Mouse (Mus musculus) intestine, embryonic 16.5 days (tissue): ENCODE results near the gene Map3k15. TPM values are rescaled to one million over a fixed set of nuclear protein-coding genes. Genes with fewer than 3 reads are reported as not detected.

Experiments
- ATAC-seq: fragments of 200-750 bp; cut with Nextera tagmentation; 2 replicates; pipeline ENCODE4 v1.8.0; 2017; ENCODE audit warnings: moderate TSS enrichment, moderate library complexity
- H3K27ac ChIP-seq: fragments of 300-500 bp; sonication (generic); 2 replicates; pipeline ENCODE4 v1.5.1; 2014; ENCODE audit warnings: mild to moderate bottlenecking, low read length
- H3K27me3 ChIP-seq: fragments of 300-500 bp; sonication (generic); replicated peaks from 2 replicates; pipeline ENCODE4 v1.6.1; 2014; ENCODE audit warnings: low read length, control low read depth, mixed read lengths; ENCODE audit not compliant: control insufficient read depth, insufficient read depth
- H3K36me3 ChIP-seq: fragments of 300-500 bp; sonication (generic); 2 replicates; pipeline ENCODE4 v1.6.1; 2014; ENCODE audit warnings: low read length, control low read depth; ENCODE audit not compliant: control insufficient read depth, insufficient read depth
- H3K4me1 ChIP-seq: fragments of 300-500 bp; sonication (generic); 2 replicates; pipeline ENCODE4 v1.6.1; 2014; ENCODE audit warnings: low read length, control low read depth, mixed read lengths; ENCODE audit not compliant: control insufficient read depth, insufficient read depth
- H3K4me2 ChIP-seq: fragments of 300-500 bp; sonication (generic); 2 replicates; pipeline ENCODE4 v1.6.1; 2014; ENCODE audit warnings: low read depth, low read length, control low read depth
- H3K4me3 ChIP-seq: fragments of 300-500 bp; sonication (generic); 2 replicates; pipeline ENCODE4 v1.5.1; 2014; ENCODE audit warnings: mild to moderate bottlenecking, low read length
- H3K9ac ChIP-seq: fragments of 300-500 bp; sonication (generic); 2 replicates; pipeline ENCODE4 v1.6.1; 2014; ENCODE audit warnings: low read depth, low read length
- H3K9me3 ChIP-seq: fragments of 300-500 bp; sonication (generic); 2 replicates; pipeline ENCODE4 v1.6.1; 2016; ENCODE audit warnings: low read length, control low read depth; ENCODE audit not compliant: control insufficient read depth
- WGBS: fragments of 180-500 bp; shearing (Covaris S2); extraction: QIAGEN DNeasy Blood & Tissue Kit; methylation state at CpG from one replicate; pipeline ENCODE4 v1.1.7; 2014; 5-methylcytosine and 5-hydroxymethylcytosine counted together
- polyA plus RNA-seq: library from polyadenylated mRNA; unstranded; fragments of >200 nt; fragmentation: Nextera tagmentation; extraction: Ambion mirVana; gene quantifications from 2 replicates; pipeline ENCODE4 v1.2.1, GENCODE M21; 2015

Map3k15 gene
- polyA plus RNA-seq, 1 experiment from 2014 or later, result 0.24 TPM

- H3K36me3 ChIP-seq, result no peaks in the 10 kb centered on the region
- no peaks in the 10 kb centered on the region for H3K27me3 ChIP-seq
- ATAC-seq, result no peak
- H3K4me2 ChIP-seq, result no peak overlapping the region
- WGBS, result 91% methylated on average over 2 of the region's 2 CpGs
- H3K9ac ChIP-seq, result no peak overlapping the region
- no peaks in the 10 kb centered on the region for H3K4me1 ChIP-seq
- no peak overlapping the region for H3K27ac ChIP-seq
- H3K4me3 ChIP-seq, result no peak overlapping the region
- H3K9me3 ChIP-seq, result no peaks in the 10 kb centered on the region
Observed at GRCm38 (mm10) chrX:159969025-159969424, 19.2 kb upstream of the Map3k15 start.

- WGBS, result 47% methylated on average over 3 of the region's 3 CpGs
- no peaks in the 10 kb centered on the region for H3K27me3 ChIP-seq
- H3K36me3 ChIP-seq, result no peaks in the 10 kb centered on the region
- H3K9me3 ChIP-seq, result no peaks in the 10 kb centered on the region
- peak; percentile 87 for ATAC-seq
- no peak overlapping the region for H3K4me3 ChIP-seq
- no peaks in the 10 kb centered on the region for H3K4me1 ChIP-seq
- H3K27ac ChIP-seq, result no peak overlapping the region
- H3K4me2 ChIP-seq, result no peak overlapping the region
- H3K9ac ChIP-seq, result no peak overlapping the region
Observed at GRCm38 (mm10) chrX:159971091-159971779, 17.0 kb upstream of the Map3k15 start.

GRCm38 (mm10) chrX:159973730-159974129 lies 14.5 kb upstream of the Map3k15 start:
- Histone ChIP-seq H3K27ac (no peak overlapping the region), H3K4me1 (no peaks in the 10 kb centered on the region), H3K27me3 (no peaks in the 10 kb centered on the region), H3K9ac (no peak overlapping the region), H3K36me3 (no peaks in the 10 kb centered on the region), H3K4me3 (no peak overlapping the region), H3K4me2 (no peak overlapping the region), H3K9me3 (no peaks in the 10 kb centered on the region)
- no peak for ATAC-seq
- WGBS, result 28% methylated on average over 5 of the region's 5 CpGs

- WGBS, result 75% methylated on average over 3 of the region's 3 CpGs
- Histone ChIP-seq H3K27me3 (no peaks in the 10 kb centered on the region), H3K36me3 (no peaks in the 10 kb centered on the region), H3K9ac (no peak overlapping the region), H3K4me1 (no peaks in the 10 kb centered on the region), H3K4me2 (no peak overlapping the region), H3K4me3 (no peak overlapping the region), H3K27ac (no peak overlapping the region), H3K9me3 (no peaks in the 10 kb centered on the region)
- ATAC-seq, result no peak
Observed at GRCm38 (mm10) chrX:159976243-159976642, 12.0 kb upstream of the Map3k15 start.

GRCm38 (mm10) chrX:159995808-159996207 lies 7.6 kb downstream of the Map3k15 start:
- Histone ChIP-seq H3K4me3 (no peak overlapping the region), H3K4me1 (no peaks in the 10 kb centered on the region), H3K36me3 (no peaks in the 10 kb centered on the region), H3K27me3 (no peaks in the 10 kb centered on the region), H3K27ac (no peak overlapping the region), H3K4me2 (no peak overlapping the region), H3K9ac (no peak overlapping the region), H3K9me3 (no peaks in the 10 kb centered on the region)
- WGBS, result 86% methylated on average over 6 of the region's 6 CpGs
- ATAC-seq, result no peak

GRCm38 (mm10) chrX:160053306-160053705 lies 65.1 kb downstream of the Map3k15 start:
- Histone ChIP-seq H3K4me3 (no peak overlapping the region), H3K9ac (no peak overlapping the region), H3K4me1 (no peaks in the 10 kb centered on the region), H3K4me2 (no peak overlapping the region), H3K27ac (no peak overlapping the region), H3K9me3 (no peaks in the 10 kb centered on the region), H3K27me3 (no peaks in the 10 kb centered on the region), H3K36me3 (no peaks in the 10 kb centered on the region)
- 83% methylated on average over 1 of the region's 1 CpGs for WGBS
- ATAC-seq, result no peak

GRCm38 (mm10) chrX:160054643-160055042 lies 66.4 kb downstream of the Map3k15 start:
- no peaks in the 10 kb centered on the region for H3K9me3 ChIP-seq
- 84% methylated on average over 5 of the region's 5 CpGs for WGBS
- H3K4me2 ChIP-seq, result no peak overlapping the region
- H3K9ac ChIP-seq, result no peak overlapping the region
- no peak for ATAC-seq
- H3K4me3 ChIP-seq, result no peak overlapping the region
- no peaks in the 10 kb centered on the region for H3K27me3 ChIP-seq
- H3K27ac ChIP-seq, result no peak overlapping the region
- H3K36me3 ChIP-seq, result no peaks in the 10 kb centered on the region
- no peaks in the 10 kb centered on the region for H3K4me1 ChIP-seq

- no peak overlapping the region for H3K27ac ChIP-seq
- H3K27me3 ChIP-seq, result no peaks in the 10 kb centered on the region
- no peak overlapping the region for H3K4me2 ChIP-seq
- H3K4me1 ChIP-seq, result no peaks in the 10 kb centered on the region
- no peaks in the 10 kb centered on the region for H3K9me3 ChIP-seq
- H3K9ac ChIP-seq, result no peak overlapping the region
- ATAC-seq, result no peak
- WGBS, result 80% methylated on average over 1 of the region's 1 CpGs
- H3K4me3 ChIP-seq, result no peak overlapping the region
- H3K36me3 ChIP-seq, result no peaks in the 10 kb centered on the region
Observed at GRCm38 (mm10) chrX:160091973-160092372, 103.7 kb downstream of the Map3k15 start.

GRCm38 (mm10) chrX:160107817-160108216 lies 119.6 kb downstream of the Map3k15 start:
- H3K9ac ChIP-seq, result no peak overlapping the region
- no peaks in the 10 kb centered on the region for H3K27me3 ChIP-seq
- no peaks in the 10 kb centered on the region for H3K4me1 ChIP-seq
- H3K36me3 ChIP-seq, result no peaks in the 10 kb centered on the region
- 77% methylated on average over 4 of the region's 4 CpGs for WGBS
- H3K9me3 ChIP-seq, result no peaks in the 10 kb centered on the region
- H3K4me2 ChIP-seq, result no peak overlapping the region
- ATAC-seq, result no peak
- H3K27ac ChIP-seq, result no peak overlapping the region
- H3K4me3 ChIP-seq, result no peak overlapping the region

- H3K9ac ChIP-seq, result no peak overlapping the region
- no peaks in the 10 kb centered on the region for H3K4me1 ChIP-seq
- ATAC-seq, result no peak
- no peak overlapping the region for H3K27ac ChIP-seq
- H3K9me3 ChIP-seq, result no peaks in the 10 kb centered on the region
- WGBS, result 57% methylated on average over 1 of the region's 1 CpGs
- H3K4me3 ChIP-seq, result no peak overlapping the region
- no peaks in the 10 kb centered on the region for H3K36me3 ChIP-seq
- H3K27me3 ChIP-seq, result no peaks in the 10 kb centered on the region
- no peak overlapping the region for H3K4me2 ChIP-seq
Observed at GRCm38 (mm10) chrX:160113777-160114176, 125.5 kb downstream of the Map3k15 start.
